Mouse (Mus musculus) G1E (cell line): ENCODE results near the gene Tcte1.

Experiments
- CTCF ChIP-seq: IDR thresholded peaks from 2 replicates; pipeline ENCODE4 v1.5.1; 2012; ENCODE audit warnings: low read depth, low read length, inconsistent platforms, mixed read lengths
- GATA1 ChIP-seq: IDR thresholded peaks from 2 replicates; pipeline ENCODE4 v1.6.1; 2012; ENCODE audit warnings: borderline replicate concordance, low read length, inconsistent platforms, mixed read lengths

- TF ChIP-seq CTCF (no peak), GATA1 (no peak)
Measured at GRCm38 (mm10) chr17:45550253-45550652, 27.0 kb downstream of the Tcte1 start.
